Mouse (Mus musculus) adrenal gland (tissue): ENCODE data around the gene Cdc42ep2.

ENCODE experiments used
- intact Hi-C: fragments of 180-260 bp; cut with DNase I; formaldehyde crosslinking; loops from one replicate; pipeline ENCODE4 v1.15.1; 2025
- long read RNA-seq, 2 experiments: library from polyadenylated mRNA; unstranded; transcript quantifications; one replicate each; pipeline ENCODE4 v2.0.0; 2020; ENCODE audit warnings: borderline replicate concordance in 1 of 2; ENCODE audit not compliant: insufficient replicate concordance in 1 of 2

Gene Cdc42ep2
- long read RNA-seq, experiment 1, transcript Cdc42ep2-201 (2 exons, 3,411 nt) = major isoform, 20 of 23 reads
- long read RNA-seq, experiment 1, partial matches to known transcripts = 0 of 23 reads
- long read RNA-seq, experiment 1, other reads (novel, unspliced or antisense) = 3 of 23 reads
- long read RNA-seq, experiment 2, transcript Cdc42ep2-201 (2 exons, 3,411 nt) = major isoform, 18 of 21 reads
- long read RNA-seq, experiment 2, partial matches to known transcripts = 0 of 21 reads
- long read RNA-seq, experiment 2, other reads (novel, unspliced or antisense) = 3 of 21 reads

GRCm38 (mm10) chr19:5924713-5925093 is at the start of gene Cdc42ep2:
Cdc42ep2 (minus strand) TSS chr19:5924816.
- intact Hi-C loops = loop anchor here (1.0 kb wide), 1 partner anchor 32 kb away; no protein-coding TSS in a partner anchor

DNA sequence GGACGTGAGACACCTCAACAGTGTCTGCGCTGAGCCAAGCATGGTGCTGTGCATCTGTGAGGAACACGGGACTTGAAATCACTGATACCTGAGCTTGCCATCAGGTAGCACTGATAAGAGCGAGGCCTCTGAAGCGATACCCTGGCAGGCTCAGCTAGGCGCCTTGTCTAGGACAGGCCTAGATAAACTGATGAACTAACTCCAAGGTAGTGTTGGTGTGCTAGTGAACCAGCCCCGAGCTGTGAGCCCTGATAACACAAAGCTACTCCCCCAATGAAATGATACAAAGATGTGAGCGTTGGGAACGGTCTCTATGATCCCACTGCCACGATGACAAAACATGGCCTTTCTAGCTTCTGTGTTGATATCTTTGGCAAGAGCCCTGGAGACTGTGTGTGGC is 43.0 kb upstream of the Cdc42ep2 start:
- intact Hi-C loops = no loop called here

- intact Hi-C loops = no loop called here
Observed at GRCm38 (mm10) chr19:5966786-5967185, 42.2 kb upstream of the Cdc42ep2 start.

- intact Hi-C loops = loop anchor here (1.0 kb wide), 1 partner anchor 52 kb away; no protein-coding TSS in a partner anchor
Observed at GRCm38 (mm10) chr19:5965910-5966309, 41.3 kb upstream of the Cdc42ep2 start.

- intact Hi-C loops = loop anchor here (1.0 kb wide), 1 partner anchor 53 kb away; no protein-coding TSS in a partner anchor
Observed at GRCm38 (mm10) chr19:5965280-5965679, 40.7 kb upstream of the Cdc42ep2 start.

DNA sequence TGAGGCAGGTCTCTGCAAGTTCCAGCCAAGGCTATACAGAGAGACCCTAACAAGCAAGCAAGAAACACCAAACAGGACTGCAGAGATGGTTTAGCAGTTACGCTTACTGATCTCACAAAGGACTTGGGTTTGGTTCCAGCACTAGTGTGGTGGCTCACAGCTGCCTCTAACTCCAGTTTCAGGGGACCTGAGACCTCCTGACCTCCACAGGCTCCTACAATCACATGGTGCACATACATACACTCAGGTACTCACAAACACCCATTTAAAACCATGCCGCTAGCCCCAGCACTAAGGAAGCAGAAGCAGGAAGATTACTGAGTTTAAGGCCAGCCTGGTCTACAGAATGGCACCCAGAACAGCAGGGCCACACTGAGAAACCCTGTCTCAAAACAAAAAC is 40.2 kb upstream of the Cdc42ep2 start:
- intact Hi-C loops = loop anchor here (1.0 to 5.0 kb wide), 2 partner anchors 53 to 162 kb away; partner anchors contain the start of gene Snx15

DNA sequence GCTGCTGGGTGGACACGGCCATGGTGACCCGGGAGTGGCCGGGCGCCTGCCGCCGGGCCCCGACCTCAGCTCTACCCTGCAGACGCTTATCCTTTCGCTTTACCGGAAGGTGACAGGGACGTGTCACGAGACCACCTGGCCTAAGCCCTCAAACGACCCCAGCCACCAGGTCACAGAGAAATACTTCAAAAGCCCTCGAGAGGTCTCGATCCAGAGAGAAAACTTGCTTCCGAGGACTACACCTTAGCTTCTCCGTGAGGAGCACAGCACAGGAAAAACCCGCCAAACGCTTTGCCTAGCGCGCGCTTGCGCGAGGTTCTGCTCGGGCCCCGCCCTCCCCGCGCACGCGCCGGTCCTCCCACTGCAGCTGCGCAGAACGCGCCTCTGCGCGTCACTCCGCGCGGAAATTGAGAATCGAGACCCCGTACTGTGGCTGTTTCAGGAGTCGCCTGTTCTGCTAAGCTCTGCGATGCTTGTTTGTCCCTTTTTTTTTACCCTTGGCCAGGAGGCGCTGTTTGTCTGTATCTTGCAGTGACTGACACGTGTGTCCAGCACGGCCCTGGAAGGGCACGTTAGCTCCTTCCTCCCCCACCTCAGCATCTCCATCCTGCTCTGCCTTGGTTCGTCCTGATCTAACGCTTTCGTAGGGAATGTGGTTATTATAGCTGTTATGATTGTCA is 39.4 kb upstream of the Cdc42ep2 start, which contains the start of gene Pola2:
Pola2 (minus strand) TSS at position 320 of the 680 bp plus-strand sequence.
- intact Hi-C loops = loop anchor here (5.0 kb wide), 1 partner anchor 163 kb away; the partner anchor contains the start of gene Snx15

DNA sequence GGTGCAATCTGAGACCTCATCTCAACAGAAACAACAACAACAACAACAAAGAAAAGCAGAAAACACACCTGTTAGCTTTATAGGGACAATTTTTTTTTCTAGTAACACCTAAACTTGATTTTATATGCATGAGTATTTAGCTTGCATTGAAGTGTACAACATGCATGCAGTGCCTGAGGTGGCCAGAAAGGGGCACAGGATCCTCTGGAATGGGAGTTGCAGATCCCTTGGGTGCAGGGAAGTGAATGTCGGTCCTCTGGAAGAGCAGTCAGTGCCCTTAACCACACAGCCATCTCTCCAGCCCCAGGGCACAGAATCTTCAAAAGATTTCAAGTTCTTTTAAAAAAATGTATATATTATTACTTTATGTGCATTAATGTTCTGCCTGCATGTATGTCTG is 38.0 kb upstream of the Cdc42ep2 start:
- intact Hi-C loops = loop anchor here (5.0 kb wide), 1 partner anchor 165 kb away; the partner anchor contains the start of gene Snx15

GRCm38 (mm10) chr19:5957371-5957770 is 32.8 kb upstream of the Cdc42ep2 start:
- intact Hi-C loops = loop anchor here (5.0 kb wide), 1 partner anchor 170 kb away; no protein-coding TSS in a partner anchor

DNA sequence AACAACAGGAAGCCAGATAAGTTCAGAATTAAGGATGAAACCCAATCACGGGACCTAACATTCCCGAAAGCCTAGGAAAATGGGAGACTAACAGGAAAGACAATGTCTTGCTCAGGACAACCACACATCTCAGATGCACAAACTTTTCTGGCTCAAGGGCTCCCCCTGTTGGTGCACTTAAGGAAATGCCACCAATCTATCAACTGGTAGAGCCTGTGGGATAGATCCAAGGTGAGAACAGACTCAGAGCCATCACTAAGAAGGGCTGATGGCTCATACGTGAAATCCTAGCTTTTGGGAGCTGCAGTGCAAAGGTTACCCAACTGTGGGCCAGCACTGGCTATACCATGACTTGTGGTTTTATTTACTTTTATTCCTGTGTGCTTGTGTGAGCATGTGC is 32.1 kb upstream of the Cdc42ep2 start:
- intact Hi-C loops = loop anchor here (1.0 to 5.0 kb wide), 2 partner anchors 32 to 169 kb away; partner anchors contain the start of gene Cdc42ep2

GRCm38 (mm10) chr19:5955704-5956670 is 31.4 kb upstream of the Cdc42ep2 start:
- intact Hi-C loops = loop anchor here (1.0 to 5.0 kb wide), 2 partner anchors 32 to 169 kb away; partner anchors contain the start of gene Cdc42ep2

- intact Hi-C loops = loop anchor here (5.0 kb wide), 1 partner anchor 168 kb away; no protein-coding TSS in a partner anchor
Observed at GRCm38 (mm10) chr19:5954936-5955335, 30.3 kb upstream of the Cdc42ep2 start.

DNA sequence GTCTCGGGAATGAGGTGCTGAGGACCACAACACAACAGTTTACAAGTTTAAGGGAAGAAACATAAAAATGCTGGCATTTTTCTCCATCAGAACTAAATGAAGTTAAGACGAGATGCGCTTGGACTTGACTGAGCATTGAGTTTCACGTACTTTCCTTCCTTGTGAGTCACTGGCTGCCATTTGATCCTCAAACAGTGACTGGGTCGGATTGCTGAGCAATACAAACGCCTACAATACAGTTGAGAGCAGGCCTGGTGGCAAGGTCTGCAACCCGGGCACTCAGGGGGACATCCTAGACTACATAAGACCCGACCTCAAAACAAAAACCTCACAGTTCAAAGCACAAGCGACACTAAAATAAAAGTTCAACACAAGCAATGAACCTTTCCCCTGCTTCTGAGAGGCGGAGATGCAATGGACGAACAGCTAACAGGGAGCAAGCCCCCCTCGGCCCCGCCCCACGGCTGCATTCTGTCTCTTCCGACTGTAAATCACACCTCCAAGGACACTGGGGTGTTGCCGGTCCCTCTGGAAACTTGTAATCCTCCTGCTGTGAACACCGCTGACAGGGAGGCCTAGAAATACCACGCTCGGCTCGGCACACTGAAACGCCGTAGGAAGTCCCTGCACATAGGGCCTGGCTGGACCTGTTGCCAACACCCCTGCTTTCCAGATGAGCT is 29.6 kb upstream of the Cdc42ep2 start:
- intact Hi-C loops = no loop called here

DNA sequence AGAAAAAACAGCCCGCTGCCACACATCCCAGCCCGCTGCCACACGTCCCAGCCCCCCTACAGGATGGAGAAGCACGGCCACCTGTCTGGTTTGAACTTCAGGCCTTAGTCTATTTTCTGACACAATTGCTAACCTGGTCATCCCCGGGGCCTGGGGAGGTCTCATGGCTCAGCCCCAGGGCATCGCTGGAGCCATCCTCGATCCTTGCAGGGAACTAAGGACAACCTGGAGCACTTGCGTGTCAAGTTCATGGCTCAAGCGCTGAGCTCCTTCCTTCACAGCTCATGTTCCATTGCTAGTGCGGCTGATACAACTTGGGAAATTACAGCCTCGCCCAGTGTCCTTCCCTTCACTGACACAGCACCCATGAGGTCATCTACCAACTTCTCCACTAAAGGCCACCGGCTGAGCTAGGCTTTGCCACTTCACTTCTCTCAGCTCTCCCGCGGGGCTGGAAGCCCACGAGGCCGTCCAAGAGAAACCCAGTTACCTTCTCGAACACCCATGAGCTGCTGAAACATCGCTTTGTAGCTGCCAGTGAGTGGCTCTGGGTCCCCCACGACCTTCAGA is 28.7 kb upstream of the Cdc42ep2 start:
- intact Hi-C loops = no loop called here

DNA sequence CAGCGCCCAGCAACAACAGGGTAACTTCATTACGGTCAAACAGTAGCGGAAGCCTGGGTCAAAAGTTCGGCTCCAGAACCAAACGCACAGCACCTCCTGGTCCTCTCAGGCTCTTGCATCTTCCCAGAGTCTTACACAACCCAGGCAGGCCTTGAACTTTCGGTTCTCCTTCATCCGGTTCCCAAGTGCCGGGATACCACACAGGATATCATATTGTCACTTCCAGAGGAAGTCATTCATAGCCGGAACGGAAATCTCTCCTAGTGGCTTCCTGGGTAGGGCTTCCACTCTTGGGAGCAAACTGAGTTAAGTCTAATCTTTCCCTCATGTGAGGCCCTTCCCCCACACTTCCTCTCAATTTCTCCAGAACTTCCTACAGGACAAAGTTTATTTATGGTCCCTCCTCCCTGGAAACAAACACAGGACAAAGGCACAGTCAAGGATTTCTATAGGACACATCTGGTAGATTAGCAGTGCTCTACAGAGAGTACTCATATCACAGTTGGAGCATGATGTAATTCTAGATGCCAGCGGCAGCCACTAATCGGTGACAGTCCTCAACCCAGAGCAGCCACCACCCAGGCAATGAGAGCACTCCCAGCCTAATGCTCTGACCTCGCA is 27.6 kb upstream of the Cdc42ep2 start:
- intact Hi-C loops = no loop called here

DNA sequence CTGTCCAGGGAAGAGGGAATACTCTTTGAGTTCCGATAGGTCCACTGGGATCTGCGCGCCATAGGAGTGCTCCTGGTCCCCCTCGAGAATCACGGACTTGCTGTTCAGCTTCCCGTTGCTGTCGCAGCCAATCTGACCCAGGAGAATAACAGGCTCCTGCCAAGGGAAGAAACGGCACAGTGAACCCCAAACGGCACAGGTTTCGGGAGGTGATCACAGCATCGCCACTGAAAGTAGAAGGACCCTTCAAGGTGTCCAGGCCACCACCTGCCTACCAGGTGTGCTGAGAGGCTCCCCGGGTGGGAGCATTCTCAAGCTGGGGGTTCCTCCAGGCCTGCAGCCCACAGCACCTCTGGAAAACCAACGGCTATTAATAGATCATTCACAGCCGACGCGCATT is 27.0 kb upstream of the Cdc42ep2 start:
- intact Hi-C loops = no loop called here

GRCm38 (mm10) chr19:5950218-5950617 is 25.6 kb upstream of the Cdc42ep2 start:
- intact Hi-C loops = no loop called here

GRCm38 (mm10) chr19:5945891-5946290 is 21.3 kb upstream of the Cdc42ep2 start:
- intact Hi-C loops = no loop called here

DNA sequence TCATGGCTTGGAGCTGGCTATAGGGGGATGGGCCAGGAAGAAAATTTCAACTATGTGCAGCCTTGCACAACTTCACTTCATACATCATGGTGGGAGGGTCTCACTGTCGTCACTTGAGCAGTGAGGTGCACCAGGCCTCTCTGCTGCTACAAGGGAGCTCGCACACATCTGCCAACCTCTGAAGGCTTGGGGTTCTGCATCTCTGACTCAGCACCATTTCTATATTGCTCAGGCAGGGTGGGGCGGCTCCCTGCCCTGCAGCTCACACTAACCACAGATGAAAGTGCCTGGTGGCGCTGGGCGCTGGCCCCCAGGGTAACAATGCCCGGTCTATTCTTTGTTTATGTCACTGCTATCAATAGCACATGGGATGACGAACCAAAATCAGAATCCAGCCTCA is 20.4 kb upstream of the Cdc42ep2 start:
- intact Hi-C loops = no loop called here
